8 mouse cellular contexts compared by ENCODE assay signal in genomic region chr1:180330707-180331545, GRCm38 (mm10). TPM values are rescaled to one million over a fixed set of nuclear protein-coding genes. Genes with fewer than 3 reads are reported as not detected.
DNase-seq lines count a peak whose midpoint lies in the region; ATAC-seq and TF ChIP-seq lines count a peak whose summit lies in the region.

No protein-coding gene starts in this region.

- ATAC-seq in forebrain, embryonic 14.5 days: peak; percentile 37
- ATAC-seq in hindbrain, embryonic 16.5 days: peak; percentile 53
- ATAC-seq in liver, postnatal 0 days: peak; percentile 40

- under 1% methylated on average over 50 of the region's 58 CpGs for WGBS in forebrain, embryonic 14.5 days
- under 1% methylated on average over 55 of the region's 58 CpGs for WGBS in hindbrain, embryonic 16.5 days
- WGBS in liver, postnatal 0 days (ENCODE audit: insufficient replicate concordance): under 1% methylated on average over 52 of the region's 58 CpGs
- 2% methylated on average over 58 of the region's 58 CpGs for WGBS in olfactory bulb, adult 2 months

- H3K36me3 ChIP-seq in forebrain, embryonic 14.5 days (ENCODE audit: control insufficient read depth, insufficient read depth, low read length): no peaks in the 10 kb centered on the region
- no peaks in the 10 kb centered on the region for H3K36me3 ChIP-seq in hindbrain, embryonic 16.5 days (ENCODE audit: control insufficient read depth, insufficient read depth, low read length)
- H3K36me3 ChIP-seq in liver, postnatal 0 days (replicated peaks; ENCODE audit: insufficient read depth, low read length): peaks cover 3% of the 10 kb centered on the region; the same call in 1 of the 2 replicates

- intact Hi-C loops in left cerebral cortex, postnatal 36 days (cut with DNase I): loop anchor here (5.0 kb wide), 4 partner anchors 36 to 76 kb away; no protein-coding TSS in a partner anchor

- peak; percentile 27 to 50 for DNase-seq in left cerebral cortex, postnatal 36 days (ENCODE audit: low spot score in 2 of 2)
- DNase-seq in left cerebral cortex, adult 11 months (ENCODE audit: low spot score): no peak
- DNase-seq in brain, embryonic 14.5 days (ENCODE audit: low read depth): peak; percentile 66
- DNase-seq in forebrain, embryonic 14.5 days (ENCODE audit: low spot score): peak; percentile 51
- peak; percentile 40 for DNase-seq in liver, postnatal 0 days
- DNase-seq in c-Kit-positive CD71-positive TER-119-positive erythroid progenitor cells, embryonic 14.5 days (ENCODE audit: low spot score): no peak

- peak overlapping the region; percentile 54 for H3K4me3 ChIP-seq in forebrain, embryonic 14.5 days (ENCODE audit: low read depth, low read length)
- H3K4me3 ChIP-seq in hindbrain, embryonic 16.5 days (ENCODE audit: low read length): peak overlapping the region; percentile 60
- H3K4me3 ChIP-seq in liver, postnatal 0 days (ENCODE audit: low read depth, low read length): peak overlapping the region; percentile 72
- H3K4me3 ChIP-seq in olfactory bulb, adult 2 months (ENCODE audit: insufficient read depth, low read depth, low read length): peak overlapping the region; percentile 53

- TF ChIP-seq CTCF in brain, embryonic 14.5 days (IDR thresholded peaks at IDR 0.05; ENCODE audit: borderline replicate concordance, extremely low read depth, insufficient read depth, insufficient read length): no peak
- TF ChIP-seq CTCF in liver, postnatal 0 days (IDR thresholded peaks at IDR 0.05; ENCODE audit: low read depth): no peak
- no peak for TF ChIP-seq CTCF in olfactory bulb, adult 2 months (IDR thresholded peaks at IDR 0.05; ENCODE audit: insufficient read depth, low read depth, low read length)

- H3K27ac ChIP-seq in forebrain, embryonic 14.5 days (ENCODE audit: low read depth, low read length): peak overlapping the region; percentile 70; the same call in 1 of the 2 replicates
- peak overlapping the region; percentile 81 for H3K27ac ChIP-seq in hindbrain, embryonic 16.5 days (ENCODE audit: low read depth, low read length)
- peak overlapping the region; percentile 91 for H3K27ac ChIP-seq in liver, postnatal 0 days (ENCODE audit: low read depth)
- H3K27ac ChIP-seq in olfactory bulb, adult 2 months (ENCODE audit: insufficient read depth, low read depth, low read length): peak overlapping the region; percentile 40

- peak overlapping the region; percentile 76 for H3K9ac ChIP-seq in forebrain, embryonic 14.5 days (ENCODE audit: low read length)
- peak overlapping the region; percentile 74 for H3K9ac ChIP-seq in hindbrain, embryonic 16.5 days (ENCODE audit: low read depth, low read length)
- H3K9ac ChIP-seq in liver, postnatal 0 days (replicated peaks): peak overlapping the region; percentile 70

- peak overlapping the region; percentile 94 for H3K4me2 ChIP-seq in forebrain, embryonic 14.5 days (ENCODE audit: low read length)
- H3K4me2 ChIP-seq in hindbrain, embryonic 16.5 days (ENCODE audit: low read length): peak overlapping the region; percentile 97
- H3K4me2 ChIP-seq in liver, postnatal 0 days (ENCODE audit: low read depth, low read length): peak overlapping the region; percentile 92

- peaks cover 6% of the 10 kb centered on the region for H3K4me1 ChIP-seq in forebrain, embryonic 14.5 days (ENCODE audit: control insufficient read depth, insufficient read depth, low read length)
- peaks cover 44% of the 10 kb centered on the region for H3K4me1 ChIP-seq in hindbrain, embryonic 16.5 days (ENCODE audit: control insufficient read depth, insufficient read depth, low read depth, low read length)
- peaks cover 34% of the 10 kb centered on the region for H3K4me1 ChIP-seq in liver, postnatal 0 days (ENCODE audit: insufficient read depth)
- peaks cover 34% of the 10 kb centered on the region for H3K4me1 ChIP-seq in olfactory bulb, adult 2 months (ENCODE audit: control insufficient read depth, insufficient read depth, low read length)

- no peaks in the 10 kb centered on the region for H3K9me3 ChIP-seq in forebrain, embryonic 14.5 days (replicated peaks; ENCODE audit: control insufficient read depth, low read length)
- no peaks in the 10 kb centered on the region for H3K9me3 ChIP-seq in hindbrain, embryonic 16.5 days (ENCODE audit: control insufficient read depth, low read length)
- H3K9me3 ChIP-seq in liver, postnatal 0 days (ENCODE audit: low read length): no peaks in the 10 kb centered on the region

- TF ChIP-seq EP300 in liver, postnatal 0 days (IDR thresholded peaks at IDR 0.05; ENCODE audit: low read depth): no peak

- peaks cover 11% of the 10 kb centered on the region for H3K27me3 ChIP-seq in forebrain, embryonic 14.5 days (replicated peaks; ENCODE audit: control insufficient read depth, insufficient read depth, low read length)
- H3K27me3 ChIP-seq in hindbrain, embryonic 16.5 days (replicated peaks; ENCODE audit: control insufficient read depth, insufficient read depth, low read length): peaks cover 10% of the 10 kb centered on the region
- H3K27me3 ChIP-seq in liver, postnatal 0 days (ENCODE audit: insufficient read depth, low read length): peaks cover 40% of the 10 kb centered on the region

- no peak for TF ChIP-seq POLR2A in brain, embryonic 14.5 days (IDR thresholded peaks at IDR 0.05; ENCODE audit: borderline replicate concordance, extremely low read depth, insufficient read depth, insufficient read length, poor library complexity, severe bottlenecking)
- TF ChIP-seq POLR2A in olfactory bulb, adult 2 months (IDR thresholded peaks at IDR 0.05; ENCODE audit: insufficient read depth, low read depth, low read length): no peak

RNA-seq across cellular contexts. Expression of gene Itpkb, which starts 0.6 kb away (rescaled TPM):
- total RNA-seq in left cerebral cortex, postnatal 36 days (2021): 10 to 100 TPM; 13.4 to 19.0 TPM
- 3.0 and 6.3 TPM in 2 replicates for polyA plus RNA-seq in brain, embryonic 14.5 days (2012; rRNA removed)
- polyA plus RNA-seq in forebrain, embryonic 14.5 days (2014; fragmentation: Nextera tagmentation; extraction: Ambion mirVana): 1.3 and 1.5 TPM in 2 replicates
- 3.8 and 4.0 TPM in 2 replicates for polyA plus RNA-seq in hindbrain, embryonic 16.5 days (2015; fragmentation: Nextera tagmentation; extraction: Ambion mirVana)
- 1.3 and 1.4 TPM in 2 replicates for polyA plus RNA-seq in liver, postnatal 0 days (2015; fragmentation: Nextera tagmentation; extraction: Ambion mirVana)
- 73.3 and 86.9 TPM in 2 replicates for polyA plus RNA-seq in olfactory bulb, adult 2 months (2012; ENCODE audit: insufficient read depth, insufficient read length, low replicate concordance, missing spikeins)

Comparison
In these comparisons a context has a peak if more than half of its experiments do, and no peak if none do; other contexts are left out.
1. DNase-seq: peak in left cerebral cortex, postnatal 36 days (2 of 2), brain, embryonic 14.5 days (single experiment), forebrain, embryonic 14.5 days (single experiment) and liver, postnatal 0 days (single experiment); none in left cerebral cortex, adult 11 months (single experiment) and c-Kit-positive CD71-positive TER-119-positive erythroid progenitor cells, embryonic 14.5 days (single experiment).
2. H3K27ac ChIP-seq: peak in every context shown above with its lines; median percentile 91 in liver, postnatal 0 days; 81 in hindbrain, embryonic 16.5 days; 70 in forebrain, embryonic 14.5 days; 40 in olfactory bulb, adult 2 months.
3. RNA of gene Itpkb, which starts 0.6 kb away (polyA plus RNA-seq): 73.3 to 86.9 TPM in olfactory bulb, adult 2 months; 3.0 to 6.3 TPM in brain, embryonic 14.5 days, 3.8 to 4.0 TPM in hindbrain, embryonic 16.5 days, 1.3 to 1.4 TPM in liver, postnatal 0 days and 1.3 to 1.5 TPM in forebrain, embryonic 14.5 days; every median in the first group is over 10 times any median in the second.
4. Peak in every context shown above with its lines, with median percentiles within 50 percentile points of each other: ATAC-seq, H3K4me2 ChIP-seq, H3K4me3 ChIP-seq and H3K9ac ChIP-seq.